Mouse (Mus musculus) embryo, embryonic 10 days (tissue): Measurements from ENCODE around the gene C130073F10Rik.
"Not testable (repeated sequence)": the region's sequence is repeated elsewhere in the genome, so short reads cannot be mapped to it uniquely, and the experiment has no call there.

Experiments
- DNase-seq: peaks from one replicate; pipeline ENCODE4 v3.0.0-alpha.2; 2015; ENCODE audit warnings: low spot score

C130073F10Rik gene

GRCm38 (mm10) chr4:101893656-101894420, at the start of gene C130073F10Rik:
Gene C130073F10Rik, minus strand, starts transcription at chr4:101893789.
- no peak for DNase-seq

- DNase-seq: not testable (repeated sequence)
Observed at GRCm38 (mm10) chr4:101940107-101940506, 46.5 kb upstream of the C130073F10Rik start, which contains the start of gene Gm12794. Gene Gm12794, plus strand, starts transcription at chr4:101940407.

GRCm38 (mm10) chr4:101908821-101909220, 15.2 kb upstream of the C130073F10Rik start, which contains the start of gene Gm12800:
Gene Gm12800, plus strand, starts transcription at chr4:101909121.
- DNase-seq: not testable (repeated sequence)

GRCm38 (mm10) chr4:101889377-101889776, 4.2 kb downstream of the C130073F10Rik start:
- no peak for DNase-seq

GRCm38 (mm10) chr4:101883641-101884040, 9.9 kb downstream of the C130073F10Rik start:
- DNase-seq: no peak

- DNase-seq: not testable (repeated sequence)
Observed at GRCm38 (mm10) chr4:101875687-101876086, 17.9 kb downstream of the C130073F10Rik start.

- DNase-seq: not testable (repeated sequence)
Observed at GRCm38 (mm10) chr4:101872031-101872430, 21.6 kb downstream of the C130073F10Rik start.

GRCm38 (mm10) chr4:101862289-101862688, 31.3 kb downstream of the C130073F10Rik start:
- no peak for DNase-seq

GRCm38 (mm10) chr4:101860873-101861272, 32.7 kb downstream of the C130073F10Rik start:
- DNase-seq: peak; percentile 56

GRCm38 (mm10) chr4:101850908-101851307, 42.7 kb downstream of the C130073F10Rik start:
- DNase-seq: no peak

GRCm38 (mm10) chr4:101843923-101844322, 49.7 kb downstream of the C130073F10Rik start, which contains the start of gene B020004J07Rik:
Gene B020004J07Rik, minus strand, starts transcription at chr4:101844023.
- not testable (repeated sequence) for DNase-seq
